Mouse (Mus musculus) frontal cortex, adult (tissue): ENCODE measurements around the gene Krt4.

ENCODE experiments used
- ATAC-seq: cut with Nextera tagmentation; 2 replicates; pipeline ENCODE4 v1.9.2; 2017; ENCODE audit warnings: mild to moderate bottlenecking, moderate library complexity, mixed read lengths; ENCODE audit not compliant: low TSS enrichment

Gene Krt4

DNA sequence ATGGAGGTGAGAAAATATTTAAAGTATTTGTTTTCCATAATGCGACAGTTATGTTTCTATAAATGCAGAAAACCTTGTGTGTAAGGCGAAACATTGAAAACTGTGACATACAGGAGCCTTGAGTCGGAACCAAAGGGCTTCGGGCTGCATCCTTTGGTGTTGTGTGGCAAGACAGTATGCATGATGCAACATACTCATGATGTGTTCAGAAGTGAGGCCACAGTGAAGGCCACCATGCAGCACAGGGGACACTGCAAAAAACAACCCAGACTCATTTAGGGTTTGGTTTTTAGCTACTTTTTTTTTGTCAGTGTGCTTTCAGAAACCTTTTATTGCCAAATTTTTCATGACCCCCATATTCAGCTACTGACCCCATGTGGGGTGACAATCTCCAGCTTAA, 29.3 kb downstream of the Krt4 start:
- ATAC-seq = no peak

DNA sequence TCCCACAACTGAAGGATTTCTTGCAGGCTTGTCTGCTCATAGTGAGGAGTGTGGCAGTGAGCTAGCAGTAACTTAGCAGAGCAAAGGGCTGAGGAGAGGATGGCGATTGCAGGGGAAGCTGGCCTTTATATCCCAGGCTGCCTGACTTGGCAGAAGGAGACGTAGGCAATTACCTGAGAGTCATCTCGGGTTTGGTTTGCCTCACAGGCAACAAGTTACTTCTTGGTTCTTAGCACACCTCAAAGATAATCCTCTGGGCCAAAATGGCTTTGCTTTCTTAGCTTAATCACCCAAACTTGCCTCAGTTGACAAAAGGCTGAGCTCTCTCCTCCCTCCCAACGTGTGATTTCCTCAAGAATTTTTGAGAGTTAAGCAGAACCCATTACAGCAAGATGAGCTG, 31.7 kb downstream of the Krt4 start, which contains the start of gene Krt76:
Gene Krt76 (minus strand): TSS at position 101 of the 400 bp plus-strand sequence.
- ATAC-seq = no peak

DNA sequence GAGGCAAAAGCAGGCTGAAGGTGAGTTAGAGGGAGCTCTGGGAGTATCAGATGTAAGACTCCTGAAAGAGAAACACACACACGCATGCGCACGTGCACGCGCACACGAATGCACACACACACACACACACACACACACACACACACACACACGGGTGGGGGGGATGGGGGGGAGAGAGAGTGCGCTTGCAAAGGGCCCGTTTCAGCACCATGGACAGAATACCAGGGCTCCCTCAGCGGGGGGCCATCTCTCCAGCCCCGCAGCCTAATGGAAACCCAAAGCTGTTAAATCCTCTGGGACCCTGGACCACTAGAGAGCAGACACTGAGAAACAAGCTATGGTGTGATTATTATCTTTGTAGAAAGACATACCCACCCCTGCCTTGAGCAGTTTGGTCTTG, 44.8 kb downstream of the Krt4 start:
- no peak for ATAC-seq

DNA sequence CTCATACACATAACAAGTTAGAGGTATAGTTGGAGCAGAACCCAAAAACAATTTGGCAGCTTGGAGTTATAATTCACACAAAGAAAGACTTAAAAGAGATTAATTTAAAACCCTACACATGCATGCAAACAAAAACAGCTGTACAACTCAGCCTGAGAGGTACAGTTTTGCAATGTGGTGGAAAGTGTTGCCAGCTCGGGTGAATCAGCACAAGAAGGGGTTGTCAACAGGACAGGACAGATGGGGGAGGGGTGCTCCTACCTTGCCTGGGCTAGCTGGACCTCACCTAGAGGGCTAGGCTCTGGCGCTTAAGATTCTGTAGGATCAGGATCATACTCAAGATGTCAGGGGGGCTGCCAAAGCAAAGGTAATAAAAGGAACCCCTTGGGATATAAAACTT, 46.5 kb downstream of the Krt4 start:
- no peak for ATAC-seq

DNA sequence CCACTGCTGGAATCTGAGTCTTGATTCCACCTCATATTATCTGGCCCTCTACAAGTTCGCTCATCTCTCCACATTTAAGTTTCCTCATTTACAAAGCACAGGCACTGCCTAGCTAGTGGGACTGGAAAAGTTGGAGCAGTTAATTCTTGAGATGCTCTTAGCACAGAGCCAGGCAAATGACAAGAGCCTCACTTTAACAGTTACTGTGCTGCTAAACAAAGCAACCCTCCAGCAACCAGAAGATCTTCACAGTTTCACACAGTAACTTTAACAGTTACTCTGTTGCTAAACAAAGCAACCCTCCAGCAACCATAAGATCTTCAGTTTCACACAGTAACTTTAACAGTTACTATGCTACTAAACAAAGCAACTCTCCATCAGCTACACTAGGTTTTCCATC, 50.2 kb downstream of the Krt4 start:
- ATAC-seq = peak; percentile 79

DNA sequence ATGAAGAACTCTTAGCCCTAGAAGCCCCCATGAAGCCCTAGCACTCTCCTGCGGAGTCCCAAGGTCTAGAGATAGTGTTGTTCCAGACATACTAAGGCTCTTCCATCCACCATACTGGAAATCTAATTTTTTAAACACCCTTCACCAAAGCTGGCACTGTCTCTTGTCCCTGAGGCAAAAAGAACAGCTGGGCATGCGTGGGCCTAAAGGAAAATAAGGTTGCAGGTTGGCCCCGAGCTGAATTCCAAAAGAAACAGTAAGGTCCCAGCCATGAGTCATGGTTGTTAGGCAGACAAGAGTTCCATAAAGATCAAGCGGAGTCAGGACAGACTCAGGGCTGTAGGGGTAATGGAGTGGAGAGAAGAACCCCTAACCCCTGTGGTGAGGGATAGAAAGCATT, 51.3 kb downstream of the Krt4 start:
- no peak for ATAC-seq

DNA sequence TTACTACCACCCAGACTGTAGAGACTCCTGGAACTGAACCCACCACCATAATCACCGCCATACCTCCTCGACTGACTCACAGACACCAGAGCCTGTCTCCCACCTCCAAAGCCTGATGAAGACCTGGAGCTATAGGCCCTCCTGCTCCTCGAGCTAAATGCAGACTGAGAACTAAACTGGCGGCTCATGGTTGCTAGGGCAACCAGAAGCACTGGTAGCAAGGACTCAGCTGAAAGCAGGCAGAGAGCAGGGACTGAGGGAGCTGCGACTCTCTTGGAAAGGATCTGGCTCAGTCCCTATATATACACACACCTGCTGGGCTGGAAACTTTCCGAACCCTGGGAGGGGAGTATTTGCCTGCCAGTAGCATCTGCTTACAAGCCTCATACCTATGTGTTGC, 55.1 kb downstream of the Krt4 start, which contains the start of gene Krt77:
Gene Krt77 (minus strand): TSS at position 275 of the 400 bp plus-strand sequence.
- peak; percentile 96 for ATAC-seq
